Mouse (Mus musculus) kidney, postnatal 25 days (tissue): ENCODE data around the gene Crbn.

Source experiments
- DNase-seq, 2 experiments: peaks; one replicate each; pipeline ENCODE4 v3.0.0; 2021; ENCODE audit warnings: mixed read lengths in 2 of 2

Gene Crbn

DNA sequence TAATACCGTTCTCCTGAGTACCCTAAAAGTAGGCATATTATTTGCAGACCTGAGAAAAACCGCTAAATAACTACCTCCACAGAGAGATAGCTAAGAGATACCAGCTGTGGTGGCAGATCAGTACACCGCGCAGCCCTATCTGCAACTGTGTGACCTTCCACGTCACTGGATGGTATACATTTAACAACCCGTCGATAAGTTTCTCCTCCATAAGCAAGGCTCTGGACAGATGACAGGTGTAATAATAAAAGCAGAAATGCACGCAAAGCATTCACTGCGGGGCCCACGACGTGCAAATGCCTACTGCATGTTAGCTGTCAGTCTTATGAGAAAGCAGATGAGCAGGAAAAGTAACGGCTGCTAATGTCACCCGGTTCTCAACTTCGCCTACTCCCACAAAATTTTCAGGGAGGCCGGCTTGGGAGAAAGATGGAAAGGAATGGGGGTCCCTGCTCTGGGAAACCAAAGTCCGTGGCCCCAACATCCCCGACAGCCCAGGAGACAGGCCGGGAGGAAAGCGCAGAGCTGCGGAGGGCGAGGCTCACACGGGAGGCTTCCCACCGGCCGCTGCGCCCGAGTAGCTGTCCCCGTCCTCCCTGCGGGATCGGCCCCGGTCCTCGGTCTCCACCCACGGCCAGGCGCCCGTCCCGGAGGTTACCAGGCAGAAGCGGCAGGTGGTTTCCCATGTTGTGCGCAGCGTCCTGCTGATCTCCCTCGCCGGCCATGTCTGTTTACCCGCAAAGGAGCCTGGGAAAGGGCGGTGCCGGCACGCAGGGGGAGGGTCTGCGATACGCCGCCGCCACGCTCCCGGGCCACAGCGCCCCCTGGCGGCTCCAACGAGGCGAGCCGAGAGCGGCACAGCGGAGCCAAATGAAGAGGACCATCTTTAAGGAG lies at the start of gene Crbn:
TSS of gene Crbn (minus strand) at position 745 of the 894 bp plus-strand sequence.
- peak; percentile 93 to 94 for DNase-seq

DNA sequence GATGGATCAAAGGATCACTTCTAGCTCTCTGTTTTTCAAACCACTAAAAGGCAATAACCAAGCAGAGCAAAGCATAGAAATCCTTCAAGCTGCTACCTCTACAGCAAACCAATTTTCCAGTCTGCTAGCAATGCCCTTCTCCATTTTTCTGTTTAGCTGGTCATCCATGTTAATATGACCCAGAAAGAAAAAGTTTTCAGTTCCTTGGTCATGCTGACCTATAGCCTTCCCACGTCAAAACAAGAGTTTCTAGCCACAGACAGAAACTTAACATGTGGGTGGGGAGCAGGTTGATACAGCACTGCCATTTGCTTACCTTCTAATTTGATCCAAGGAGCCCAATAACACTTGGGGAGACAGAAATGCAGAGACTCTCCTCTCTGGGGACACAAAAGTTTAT lies 40.3 kb upstream of the Crbn start:
- no peak for DNase-seq

DNA sequence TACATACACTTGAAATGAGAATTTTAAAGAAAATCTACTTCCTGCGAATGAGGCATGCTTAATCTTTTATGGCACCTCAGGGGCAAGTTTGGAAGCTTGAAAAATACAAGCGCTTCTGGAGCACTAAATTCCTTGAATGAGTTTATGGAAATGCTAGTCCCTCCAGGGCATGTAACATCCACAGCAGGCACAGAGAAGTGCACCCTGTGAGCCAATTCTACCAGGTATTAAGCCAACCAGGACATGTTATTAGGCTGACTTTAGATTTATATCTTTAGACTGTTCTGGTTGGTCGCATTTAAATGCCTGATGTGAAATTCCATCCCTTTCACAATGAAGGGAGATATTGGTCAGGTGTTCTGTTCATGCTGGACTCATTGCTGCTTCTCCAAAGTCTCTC lies 38.2 kb upstream of the Crbn start:
- no peak for DNase-seq

DNA sequence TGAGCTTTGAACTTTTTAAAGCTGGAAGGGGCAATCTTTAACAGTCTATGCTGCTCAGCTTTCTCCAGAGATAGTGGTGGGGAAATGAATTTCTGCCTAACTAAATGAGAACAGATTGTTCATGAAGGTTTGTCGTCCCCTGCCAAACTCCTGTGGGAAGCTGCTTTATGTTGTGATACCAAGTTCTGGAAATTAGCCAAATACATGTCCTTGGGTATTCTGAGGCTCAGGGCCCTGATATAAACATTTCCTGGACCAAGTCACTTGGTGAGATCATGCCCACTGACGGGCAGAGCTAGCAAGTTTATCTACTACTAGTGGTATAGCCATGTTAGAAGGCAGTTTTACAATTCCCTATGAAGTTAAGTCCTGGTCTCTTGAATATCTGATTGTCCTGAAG lies 35.4 kb upstream of the Crbn start:
- DNase-seq: no peak

DNA sequence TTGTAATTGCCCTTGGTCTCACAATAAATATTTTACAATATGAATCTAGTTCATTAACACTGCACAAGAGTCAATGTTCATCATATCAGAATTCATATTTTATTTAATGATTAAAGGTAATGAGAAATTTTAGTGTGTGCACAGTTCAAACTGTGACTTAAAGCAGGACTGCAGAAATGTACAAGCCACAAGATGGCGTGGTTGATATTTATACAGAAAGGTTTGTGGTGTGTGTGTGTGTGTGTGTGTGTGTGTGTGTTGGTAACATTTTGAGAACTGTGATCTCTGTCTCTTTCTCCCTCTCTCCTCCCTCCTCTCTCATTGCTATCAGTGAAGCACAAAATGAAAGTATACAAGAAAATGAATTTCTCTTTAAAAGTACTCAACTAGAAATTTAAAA lies 22.5 kb upstream of the Crbn start:
- DNase-seq: peak; percentile 36 to 45

DNA sequence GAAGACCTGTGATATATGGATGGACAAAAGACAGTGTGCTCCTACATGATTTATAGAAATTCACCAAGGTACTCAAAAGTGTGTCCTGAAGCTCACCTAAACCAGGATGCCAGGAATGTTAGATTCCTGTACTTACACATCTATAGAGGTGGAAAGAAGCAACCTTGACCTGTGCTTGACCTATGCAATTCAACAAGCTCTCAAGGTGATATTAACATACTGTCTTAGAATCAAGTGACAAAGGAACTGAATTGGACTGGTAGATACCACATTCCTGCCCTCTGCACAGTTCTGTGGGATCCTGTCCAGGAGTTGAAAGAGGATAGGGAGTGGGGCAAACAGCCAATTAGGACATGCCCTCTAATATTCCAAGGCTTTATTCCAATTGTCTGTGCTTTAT lies 20.7 kb upstream of the Crbn start:
- no peak for DNase-seq

DNA sequence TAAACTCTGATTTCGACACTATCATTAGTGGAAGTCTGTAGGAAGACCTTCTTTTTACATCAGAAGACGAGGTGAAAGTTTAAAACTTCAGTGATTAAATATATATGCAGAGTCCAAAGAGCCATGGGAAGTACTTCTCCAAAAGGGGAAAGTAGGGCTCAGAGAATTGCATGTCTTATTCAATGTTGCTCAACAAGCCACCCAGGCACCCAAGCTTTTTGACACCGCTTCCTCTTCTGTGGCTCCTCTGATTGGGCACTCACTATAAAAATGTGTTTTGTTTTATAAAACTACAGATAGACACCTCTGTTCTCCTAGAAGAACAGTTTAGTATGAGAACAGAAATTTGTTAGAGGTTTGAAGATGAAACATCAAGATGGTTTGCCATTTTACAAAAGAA lies 20.0 kb upstream of the Crbn start:
- no peak for DNase-seq

DNA sequence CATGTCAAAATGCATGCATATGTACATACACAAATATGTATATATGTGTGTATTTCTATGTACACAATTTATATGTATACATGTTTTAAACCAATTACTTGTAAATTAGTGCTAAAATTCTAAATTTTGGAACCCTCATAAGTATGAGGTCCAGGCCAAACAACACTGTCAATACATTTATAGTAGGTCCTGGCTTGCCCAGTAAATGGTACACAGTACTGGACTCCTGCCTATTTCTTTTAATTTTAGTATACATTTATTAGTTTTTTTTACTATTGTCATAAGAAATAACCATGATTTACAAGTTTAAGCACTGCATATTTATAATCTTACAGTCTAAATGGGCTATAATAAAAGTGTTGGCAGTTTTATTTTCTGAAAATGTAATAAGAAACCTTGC lies 19.4 kb upstream of the Crbn start:
- DNase-seq: no peak

DNA sequence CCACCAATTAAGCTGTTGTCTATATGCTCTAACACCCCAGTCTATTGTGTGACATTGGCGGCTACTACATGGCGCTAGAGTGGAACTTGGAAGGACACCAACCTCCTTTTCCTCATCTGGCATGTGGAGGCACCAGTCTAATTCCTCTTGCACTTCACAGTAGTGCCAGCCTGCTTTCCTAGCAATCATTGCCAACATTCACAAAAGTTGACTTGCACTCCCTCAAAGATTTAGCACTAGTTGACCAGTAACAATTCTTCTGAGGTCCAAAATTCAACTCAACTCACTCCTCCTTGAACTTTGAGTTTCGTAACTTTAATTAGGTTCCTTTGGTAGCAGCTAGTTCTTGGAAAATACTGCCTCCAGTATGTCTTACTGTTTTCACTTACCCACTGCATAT lies 10.8 kb upstream of the Crbn start:
- no peak for DNase-seq

DNA sequence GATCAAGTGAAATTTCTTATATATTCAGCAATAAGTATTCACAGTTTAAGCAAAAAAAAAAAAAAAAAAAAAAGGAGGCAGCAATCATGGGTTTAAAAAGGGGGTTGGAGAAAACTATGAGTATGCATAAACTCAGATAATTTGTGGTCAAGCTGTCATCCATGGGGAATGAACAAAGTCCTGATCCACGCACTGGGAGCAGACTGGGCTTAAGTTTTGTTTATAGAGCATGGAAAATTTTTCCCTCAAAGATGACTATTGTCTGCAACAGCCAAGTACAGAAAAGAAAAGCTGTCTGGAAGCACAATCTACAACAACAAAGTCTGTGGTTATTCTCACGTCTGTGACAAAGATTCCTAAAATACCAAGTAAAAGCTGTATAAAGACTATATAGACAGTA lies 9.3 kb upstream of the Crbn start:
- no peak for DNase-seq

DNA sequence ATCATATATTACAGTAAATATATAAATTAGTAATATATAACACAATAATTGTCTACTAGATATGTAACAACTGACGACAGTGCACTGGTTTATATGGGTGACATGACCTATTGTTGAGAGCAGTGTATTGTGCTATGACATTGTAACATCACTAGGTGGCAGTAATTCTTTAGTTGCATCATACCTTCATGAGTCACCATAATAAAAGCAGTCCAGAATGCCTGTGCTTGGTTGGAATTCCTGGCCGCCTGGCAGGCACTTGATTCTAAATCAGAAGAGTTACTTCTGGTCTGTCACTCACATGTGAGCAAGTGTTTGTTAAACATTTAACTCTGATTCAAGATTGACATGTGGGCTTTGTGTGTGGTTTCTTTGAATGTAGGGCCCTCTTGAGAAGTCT lies 5.0 kb upstream of the Crbn start:
- DNase-seq: peak; percentile 9 to 49

DNA sequence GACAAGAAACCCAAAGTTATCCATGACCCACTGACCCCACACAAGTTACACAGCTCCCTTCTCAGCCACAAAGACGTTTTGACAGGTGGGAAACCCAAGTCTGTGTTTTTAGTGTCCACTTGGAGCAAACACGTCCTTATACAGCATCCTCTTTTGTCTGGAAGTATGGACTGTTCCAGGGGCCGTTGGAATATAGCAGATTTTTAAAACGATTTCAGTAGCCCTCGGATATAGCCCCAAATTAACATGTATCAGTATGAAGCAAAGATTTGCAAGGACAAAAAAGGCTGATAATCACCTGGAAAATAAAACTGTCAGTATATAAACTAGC lies 315 bp upstream of the Crbn start:
- DNase-seq: no peak

DNA sequence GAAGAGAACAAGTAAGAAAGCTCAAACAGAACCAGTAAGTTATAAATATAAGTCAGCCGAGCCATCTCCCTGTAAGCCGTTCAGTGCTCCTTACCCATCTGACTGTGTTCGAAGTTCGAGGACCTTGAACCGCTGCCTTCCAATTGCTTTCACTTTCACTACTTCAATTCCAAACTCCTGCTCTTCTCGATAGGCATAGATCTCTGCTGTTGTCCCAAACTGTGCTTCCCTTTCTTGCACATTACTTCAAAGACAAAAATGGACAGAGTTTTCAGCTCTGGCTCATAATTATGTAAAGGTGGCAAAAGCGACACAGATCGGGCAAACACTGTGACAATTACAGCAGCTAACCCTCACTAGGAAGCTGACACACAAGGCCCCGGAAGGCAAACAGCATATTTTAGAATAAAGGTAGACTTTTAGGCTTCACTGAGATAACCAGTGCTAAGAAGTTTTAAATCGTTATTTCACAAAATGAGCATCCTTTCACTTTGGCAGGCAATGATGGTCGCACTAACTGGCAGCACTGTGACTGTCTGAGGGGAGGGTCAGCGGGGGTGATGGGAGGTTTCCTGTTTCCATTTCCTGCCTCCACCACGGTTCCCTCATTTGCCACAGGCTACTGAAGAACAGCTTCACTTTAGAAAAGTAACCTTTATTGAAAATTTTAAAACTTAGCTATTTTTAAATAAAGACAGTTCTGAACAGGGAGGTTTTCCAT lies 5.6 kb downstream of the Crbn start:
- no peak for DNase-seq

DNA sequence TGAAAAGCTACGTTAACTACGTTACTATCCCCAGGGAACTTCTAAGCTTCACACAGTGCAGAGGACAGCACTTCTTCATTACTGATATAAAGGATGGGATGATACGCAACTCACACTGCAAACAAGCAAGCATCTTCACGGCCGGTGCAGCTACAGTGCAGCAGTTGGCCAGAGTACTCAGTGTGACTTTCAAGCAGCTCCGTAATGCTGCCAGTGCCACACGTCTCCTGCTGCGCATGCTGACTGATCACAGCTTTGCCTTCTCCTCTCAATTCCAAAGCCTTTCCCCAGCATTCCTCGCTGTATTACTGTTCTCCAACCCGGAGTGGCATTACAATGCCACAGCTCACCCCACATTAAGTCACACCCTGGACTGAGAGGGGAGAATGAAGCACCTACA lies 6.3 kb downstream of the Crbn start:
- DNase-seq: no peak

DNA sequence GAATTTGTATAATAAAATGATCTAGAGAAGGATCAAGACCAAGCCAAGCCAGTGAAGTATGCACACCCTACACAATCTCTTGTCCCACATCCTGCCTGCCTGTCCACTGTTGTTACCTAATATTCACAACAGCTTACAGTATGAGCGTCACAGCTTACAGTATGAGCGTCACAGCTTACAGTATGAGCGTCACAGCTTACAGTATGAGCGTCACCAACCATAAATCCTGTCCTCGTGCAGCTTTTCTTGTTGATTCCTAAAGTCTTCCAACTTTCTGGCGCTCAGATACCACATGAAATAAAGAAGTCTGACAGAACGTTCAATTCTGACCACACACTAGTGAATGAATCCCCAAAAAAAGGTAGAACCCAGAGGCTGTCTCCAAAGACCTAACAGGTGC lies 6.8 kb downstream of the Crbn start:
- no peak for DNase-seq

DNA sequence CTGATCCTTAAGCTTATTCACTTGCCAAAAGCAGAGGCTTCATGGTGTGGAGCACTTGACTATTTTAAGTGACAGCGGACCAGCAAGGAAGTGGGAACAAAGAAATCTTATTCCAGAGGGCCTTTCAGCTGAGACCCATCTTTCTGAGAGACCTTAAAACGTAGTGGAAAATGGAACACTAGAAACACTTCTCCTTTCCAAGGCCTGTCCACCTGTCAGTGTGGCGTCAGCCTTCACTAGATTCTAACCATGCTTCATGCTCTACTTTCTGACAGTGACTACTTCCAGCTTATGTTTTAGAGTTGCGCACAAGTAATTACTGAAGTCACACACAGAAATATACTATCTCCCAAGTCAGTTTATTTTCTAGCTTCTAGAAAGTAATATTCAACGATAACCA lies 7.4 kb downstream of the Crbn start:
- no peak for DNase-seq

DNA sequence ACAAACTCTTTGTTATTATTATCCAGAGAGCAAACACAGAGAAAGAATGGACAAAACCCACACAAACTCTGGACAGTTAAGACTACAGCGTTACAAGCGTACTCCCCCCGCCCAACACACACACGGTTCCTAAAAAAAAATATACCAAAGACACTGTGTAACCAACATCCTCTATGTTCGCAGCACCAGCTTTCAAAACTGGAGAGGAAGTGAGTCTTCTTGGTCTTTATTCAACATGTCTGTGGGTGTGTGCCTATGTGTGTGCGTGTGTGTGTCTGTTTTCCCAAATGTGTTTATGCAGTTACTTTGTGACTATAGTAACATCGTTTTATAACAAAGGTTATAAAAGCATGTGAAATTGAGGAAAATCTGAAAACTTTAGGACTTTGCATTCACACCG lies 8.4 kb downstream of the Crbn start:
- DNase-seq: no peak

DNA sequence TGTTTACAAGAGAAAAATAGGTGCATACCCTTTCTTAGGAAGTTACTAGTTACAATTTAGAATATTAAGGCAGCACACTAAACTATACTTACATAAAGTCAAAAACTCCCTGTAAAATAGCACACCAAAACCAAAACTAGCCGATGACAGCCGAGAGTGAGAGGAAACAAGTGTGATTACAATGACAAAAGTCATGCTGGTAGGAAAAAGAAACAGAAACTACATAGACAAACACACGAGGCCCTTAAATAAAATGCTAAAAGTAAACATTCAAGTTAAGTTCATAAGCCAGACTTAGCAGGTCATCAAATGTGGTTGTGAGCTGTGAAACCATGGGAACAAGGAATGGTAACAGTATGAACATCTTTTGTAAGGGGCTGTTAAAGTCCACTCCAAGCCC lies 12.7 kb downstream of the Crbn start:
- DNase-seq: no peak

DNA sequence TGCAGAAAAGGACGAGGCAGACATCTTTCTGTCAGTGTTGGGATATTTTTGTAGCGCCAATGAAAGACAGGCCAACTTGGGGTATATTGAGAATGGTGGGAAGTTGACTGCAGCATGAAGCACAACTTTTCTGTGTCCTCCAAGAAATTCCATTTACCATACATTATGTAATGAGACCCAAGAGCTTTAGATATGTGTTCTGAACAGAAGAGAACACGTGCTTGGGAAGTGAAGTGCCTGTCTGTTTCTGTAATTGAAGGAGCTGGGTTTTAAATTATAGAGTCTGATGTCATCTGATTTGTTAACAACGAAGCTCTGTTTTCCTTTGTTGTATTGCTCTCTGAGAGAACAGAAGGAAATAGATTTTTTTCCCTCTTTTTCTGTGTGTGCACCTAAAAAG lies 29.8 kb downstream of the Crbn start:
- no peak for DNase-seq

DNA sequence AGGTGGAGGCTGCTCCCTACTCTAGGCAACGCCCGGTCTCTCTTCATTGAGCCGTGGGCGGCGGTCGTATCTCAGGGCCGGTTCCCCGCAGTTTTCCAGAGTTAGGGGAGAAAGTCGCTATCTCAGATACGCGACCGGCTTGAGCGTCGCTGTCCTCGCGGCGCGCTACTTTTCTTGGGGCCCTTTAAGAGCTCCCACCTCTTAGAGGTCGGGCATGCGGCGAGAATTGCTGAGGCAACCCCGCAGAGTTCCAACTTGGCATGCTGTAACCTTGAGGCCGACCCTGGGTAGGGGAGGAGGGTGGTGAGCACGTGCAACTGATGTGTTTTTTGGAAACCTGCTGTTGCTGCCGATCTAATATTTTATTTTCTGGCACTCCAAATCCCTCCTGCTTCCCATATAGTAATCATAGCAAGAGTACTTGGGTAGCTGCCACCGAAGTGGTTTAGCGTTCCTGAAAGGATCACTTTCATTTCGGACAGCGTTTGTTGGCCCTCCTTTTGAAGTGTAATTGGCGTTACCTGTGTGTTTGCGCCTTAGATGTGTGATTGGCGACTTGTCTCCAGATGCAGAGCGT lies 30.5 kb downstream of the Crbn start:
- peak in 1 of 2 experiments; percentile 57 for DNase-seq

DNA sequence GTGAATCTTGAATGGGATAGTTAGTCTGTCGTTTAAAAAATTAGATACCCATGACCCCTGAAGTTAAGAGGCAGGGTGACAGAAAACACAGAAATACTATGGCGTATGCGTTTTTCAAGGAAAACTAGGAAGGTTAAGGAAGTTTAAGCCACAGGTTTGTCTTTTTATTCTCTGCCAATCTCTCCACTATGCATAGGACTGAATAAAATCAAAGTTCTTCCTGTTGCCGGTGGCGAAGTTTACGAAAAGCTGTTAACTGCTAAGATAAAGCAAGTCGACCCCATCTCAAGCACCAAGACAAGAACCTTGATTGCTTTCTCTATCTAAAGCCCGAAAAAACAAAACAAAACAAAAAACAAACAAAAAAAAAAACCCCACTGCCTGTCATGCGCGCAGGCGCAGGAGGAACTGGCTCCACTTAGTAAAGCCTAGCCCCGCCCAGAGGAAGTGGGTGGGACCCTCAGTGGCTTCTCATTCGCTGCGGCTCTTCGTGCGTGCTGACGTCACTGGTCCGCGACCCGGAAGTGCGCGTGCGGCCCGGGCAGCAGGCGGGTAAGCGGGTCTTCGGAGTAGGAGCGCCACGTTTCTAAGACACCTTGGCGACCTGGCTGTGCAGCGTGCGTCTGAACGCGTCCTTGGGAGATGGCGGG lies 31.1 kb downstream of the Crbn start, which contains the start of gene Trnt1:
TSS of gene Trnt1 (plus strand) at position 481 of the 650 bp plus-strand sequence.
- peak; percentile 99 to 100 for DNase-seq

DNA sequence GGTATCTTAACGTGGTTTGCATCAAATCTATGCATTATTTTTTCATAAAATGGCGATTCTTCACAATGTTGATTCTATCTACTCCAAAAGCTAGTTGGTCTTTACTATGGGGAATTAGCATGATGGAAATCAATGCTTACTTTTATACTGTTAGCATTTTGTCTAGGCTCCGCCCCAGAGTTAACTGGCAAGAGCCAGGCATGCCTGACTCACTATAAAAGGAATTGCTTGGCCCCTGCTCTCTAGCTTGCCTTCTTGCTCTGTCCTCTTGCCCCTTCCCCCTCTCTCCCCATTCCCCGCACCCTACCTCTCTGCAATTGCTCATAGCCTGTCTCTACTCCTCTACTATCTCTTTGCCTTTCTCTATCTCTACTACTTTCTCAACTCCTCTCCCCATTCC lies 33.1 kb downstream of the Crbn start:
- DNase-seq: no peak

DNA sequence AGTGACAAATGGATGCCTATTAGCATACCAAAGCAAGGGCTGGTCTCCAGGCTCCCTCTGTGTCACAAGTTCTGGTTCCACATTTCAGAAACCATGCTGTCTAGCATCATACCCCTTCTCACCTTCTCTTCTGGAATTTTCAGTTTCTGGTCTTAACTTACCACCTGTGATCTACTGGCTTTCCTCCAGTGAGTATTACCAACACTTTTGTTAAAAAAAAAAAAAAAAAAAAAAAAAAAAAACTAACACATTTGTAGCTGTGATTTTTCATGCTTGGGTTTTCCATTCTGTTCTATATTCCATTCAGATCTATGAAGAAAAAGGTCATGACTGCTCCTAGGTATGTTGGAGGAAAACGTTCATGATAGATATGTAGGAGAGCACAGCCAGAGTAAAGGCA lies 34.0 kb downstream of the Crbn start:
- DNase-seq: no peak

DNA sequence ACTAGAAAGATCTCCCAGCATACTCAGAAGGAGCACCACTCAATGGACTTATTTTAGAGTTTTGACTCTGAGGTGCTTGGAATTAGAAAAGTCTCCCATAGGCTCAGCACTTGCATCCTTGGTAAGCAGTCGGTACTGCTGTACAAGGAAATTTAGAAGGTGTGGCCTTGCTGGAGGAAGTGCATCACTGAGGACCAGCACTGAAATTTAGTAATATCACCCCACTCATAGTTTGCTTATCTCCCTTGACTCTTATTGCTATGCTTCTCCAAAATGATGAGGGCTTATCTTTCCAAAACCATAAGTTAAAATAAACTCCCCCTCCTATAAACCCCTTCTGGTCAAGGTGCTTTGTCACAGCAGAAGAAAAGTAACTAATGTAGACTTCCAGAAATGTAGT lies 38.4 kb downstream of the Crbn start:
- no peak for DNase-seq
